Mouse (Mus musculus): ENCODE measurements at regions not wholly inside any gene's neighbourhood (a gene's known extent, or its start where the extent isn't known, plus 50 kb on each side); places are given as distances from the start of the nearest gene placed in this dataset.

DNA sequence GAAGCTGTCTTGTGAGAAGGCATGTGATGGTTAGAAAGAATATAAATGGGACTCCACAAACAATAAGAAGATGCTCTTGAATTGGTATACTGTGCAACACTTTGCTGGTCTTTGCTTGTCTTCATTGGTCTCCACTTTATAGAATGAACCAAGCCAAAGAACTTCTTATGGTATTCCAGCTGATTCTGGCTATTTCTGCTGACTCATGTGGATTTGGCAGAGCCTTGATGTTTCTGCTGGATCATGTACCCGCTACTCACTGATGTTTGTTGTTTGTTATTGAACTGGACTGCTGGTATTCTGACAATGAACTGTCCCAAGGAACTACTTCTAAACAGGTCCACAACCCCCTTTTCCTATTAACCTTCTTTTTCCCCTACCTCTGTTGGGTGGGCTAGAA is 234.5 kb upstream of the Prep start:
- no peak for DNase-seq (ENCODE audit: low spot score in 2 of 2)

- no peak for DNase-seq (ENCODE audit: low spot score in 2 of 2)
These were observed 240.7 kb upstream of the Prep start for GRCm38 (mm10) chr10:44826271-44826670.

DNA sequence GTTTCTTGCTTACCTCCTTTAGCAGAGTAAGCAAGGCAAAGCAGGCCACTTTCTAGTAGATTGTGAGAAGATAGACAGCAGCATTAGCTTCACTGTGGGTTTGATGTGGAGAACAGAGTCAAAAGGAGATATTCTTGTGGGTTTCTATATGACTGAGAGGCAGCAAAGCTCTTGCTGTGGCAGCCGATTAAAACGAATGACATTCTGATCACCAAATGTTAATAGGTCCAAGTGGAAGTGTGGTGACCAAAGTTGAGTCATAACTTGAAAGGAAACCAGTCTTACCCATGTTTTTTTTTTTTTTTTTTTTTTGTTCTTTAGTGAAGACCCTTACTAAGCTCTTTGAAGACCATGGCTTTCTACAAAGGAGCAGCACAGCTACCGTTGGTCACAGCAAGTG is 245.3 kb upstream of the Prep start:
- DNase-seq (ENCODE audit: low spot score in 2 of 2): no peak

- DNase-seq (ENCODE audit: low spot score in 2 of 2): no peak
These were observed 246.6 kb upstream of the Prep start for GRCm38 (mm10) chr10:44820379-44820778.

- no peak for DNase-seq (ENCODE audit: low spot score in 2 of 2)
These were observed 247.6 kb upstream of the Prep start for GRCm38 (mm10) chr10:44819361-44819760.

GRCm38 (mm10) chr10:44818615-44819014 is 248.4 kb upstream of the Prep start:
- no peak for DNase-seq (ENCODE audit: low spot score in 2 of 2)

- no peak for DNase-seq (ENCODE audit: low spot score in 2 of 2)
These were observed 267.9 kb upstream of the Prdm1 start for GRCm38 (mm10) chr10:44796205-44796604.

DNA sequence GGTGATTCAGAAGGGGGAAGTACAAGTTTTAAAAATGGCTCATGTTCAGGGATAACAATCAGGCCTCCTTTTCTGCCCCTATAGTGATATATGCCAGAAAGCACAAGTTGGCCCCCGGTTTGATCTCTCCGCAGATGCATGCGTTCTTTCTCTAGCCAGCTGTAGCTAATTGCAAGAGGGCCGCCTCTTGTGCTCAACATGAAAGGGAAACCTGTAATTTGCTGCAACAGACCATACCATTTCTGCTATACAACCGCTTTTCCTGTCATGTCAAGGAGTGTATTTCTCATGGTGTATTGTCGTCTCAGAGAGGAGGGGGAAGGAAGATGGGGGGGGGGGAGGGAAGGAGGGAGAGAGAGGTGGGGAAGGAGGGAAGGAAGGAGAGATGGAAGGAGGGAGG is 257.1 kb upstream of the Prdm1 start:
- DNase-seq (ENCODE audit: low spot score in 2 of 2): no peak

- DNase-seq (ENCODE audit: low spot score in 2 of 2): no peak
These were observed 252.2 kb upstream of the Prdm1 start for GRCm38 (mm10) chr10:44780381-44780958.

DNA sequence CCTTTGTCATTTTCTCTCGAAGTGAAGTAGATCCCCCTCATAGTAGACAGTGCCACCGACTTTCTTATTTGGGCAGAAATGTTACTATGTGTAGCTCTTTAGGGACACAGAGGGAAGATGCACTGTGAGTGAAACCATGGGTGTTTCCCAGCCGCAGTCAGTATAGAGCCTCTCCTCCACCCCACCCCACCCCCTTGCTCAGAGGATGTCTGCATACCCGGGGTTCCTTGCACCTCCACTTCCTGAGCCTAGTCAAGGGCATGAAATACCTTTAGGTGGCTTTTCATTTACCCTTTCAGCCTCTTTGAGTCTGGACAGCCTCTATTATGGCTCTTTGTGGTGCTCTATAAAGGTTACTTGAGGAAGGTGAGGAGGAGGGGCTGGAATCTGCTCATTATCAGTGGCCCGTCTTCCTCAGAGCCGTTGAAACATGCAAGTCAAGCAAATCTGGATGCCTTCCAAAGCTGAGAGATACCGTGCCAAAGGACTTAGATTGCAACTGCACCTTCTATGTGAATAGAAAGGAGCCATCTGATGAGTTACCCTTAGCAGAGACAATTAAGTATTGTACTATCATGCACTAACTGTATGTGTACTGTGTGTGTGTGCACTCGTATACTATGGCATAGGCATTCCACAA is 251.4 kb upstream of the Prdm1 start:
- no peak for DNase-seq (ENCODE audit: low spot score in 2 of 2)

- DNase-seq (ENCODE audit: low spot score in 2 of 2): no peak
These were observed 248.9 kb upstream of the Prdm1 start for GRCm38 (mm10) chr10:44777214-44777613.

GRCm38 (mm10) chr10:44776175-44776574 is 247.9 kb upstream of the Prdm1 start:
- no peak for DNase-seq (ENCODE audit: low spot score in 2 of 2)

DNA sequence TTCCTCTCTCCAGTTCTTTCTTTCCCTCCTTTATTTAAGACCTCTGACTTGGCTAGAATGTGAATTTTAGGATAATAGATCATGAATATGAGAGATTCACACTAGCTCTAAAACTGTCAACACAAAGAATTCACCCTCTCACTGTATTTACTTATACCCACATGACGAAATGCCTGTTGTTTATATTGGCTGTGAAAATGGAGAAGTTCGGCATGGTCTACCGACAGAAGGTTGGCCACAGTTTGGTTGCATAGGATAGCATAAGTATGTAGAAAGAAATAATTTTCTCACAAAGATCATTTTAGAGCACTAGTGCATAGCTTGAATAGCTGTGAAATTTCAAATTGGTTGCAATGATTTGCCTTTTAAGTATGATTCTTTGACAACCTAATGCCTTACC is 237.2 kb upstream of the Prdm1 start:
- no peak for DNase-seq (ENCODE audit: low spot score in 2 of 2)

- DNase-seq (ENCODE audit: low spot score in 2 of 2): no peak
These were observed 234.8 kb upstream of the Prdm1 start for GRCm38 (mm10) chr10:44763102-44763501.

GRCm38 (mm10) chr10:44762068-44762467 is 233.8 kb upstream of the Prdm1 start:
- no peak for DNase-seq (ENCODE audit: low spot score in 2 of 2)

DNA sequence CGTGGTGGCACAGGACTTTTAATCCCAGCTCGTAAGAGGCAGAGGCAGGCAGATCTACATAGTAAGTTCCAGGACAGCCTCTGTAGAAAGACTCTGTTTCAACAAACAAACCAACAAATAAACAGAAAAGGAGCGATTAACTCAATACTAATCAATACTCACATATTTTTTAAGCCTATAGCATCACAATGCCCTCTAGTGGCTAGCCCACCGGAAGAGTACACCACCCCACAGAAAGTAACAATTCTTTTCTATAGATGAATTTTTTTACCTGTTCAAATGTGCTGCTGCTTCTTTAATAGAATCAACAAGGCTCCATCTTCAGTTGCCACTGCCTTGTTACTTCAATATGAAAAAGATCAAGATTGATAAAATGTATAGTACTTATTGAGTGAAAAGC is 233.0 kb upstream of the Prdm1 start:
- no peak for DNase-seq (ENCODE audit: low spot score in 2 of 2)

DNA sequence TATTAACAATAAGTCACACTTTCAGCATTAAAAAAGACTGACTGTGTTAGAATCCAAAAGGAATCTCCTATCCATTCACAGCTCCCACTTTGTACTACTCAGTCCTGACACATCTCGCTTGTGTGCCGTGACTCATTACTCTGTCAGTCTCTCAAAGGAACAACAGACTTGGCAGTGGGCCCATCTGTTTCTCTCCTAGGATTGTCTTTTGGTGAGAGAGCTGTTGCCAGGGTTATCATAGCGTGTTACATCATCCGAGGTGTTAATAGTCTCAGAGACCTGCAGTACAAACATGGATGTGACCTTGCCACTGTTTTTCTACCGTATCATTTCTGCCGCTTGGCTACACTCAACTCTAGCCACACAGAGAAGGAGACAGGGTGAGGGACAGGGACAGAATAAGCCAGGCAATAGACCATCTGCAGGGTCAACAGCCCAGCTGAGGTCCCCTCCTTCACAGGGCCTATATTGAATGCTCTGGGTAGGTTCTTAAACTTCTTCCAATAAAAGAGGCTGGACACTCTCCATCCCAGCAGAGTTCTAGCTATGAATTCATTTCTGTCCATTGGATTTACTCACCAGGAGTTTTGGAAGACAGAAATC is 227.2 kb upstream of the Prdm1 start:
- peak in 1 of 2 experiments; percentile 22 for DNase-seq (ENCODE audit: low spot score in 2 of 2)

- no peak for DNase-seq (ENCODE audit: low spot score in 2 of 2)
These were observed 226.6 kb upstream of the Prdm1 start for GRCm38 (mm10) chr10:44754930-44755329.

DNA sequence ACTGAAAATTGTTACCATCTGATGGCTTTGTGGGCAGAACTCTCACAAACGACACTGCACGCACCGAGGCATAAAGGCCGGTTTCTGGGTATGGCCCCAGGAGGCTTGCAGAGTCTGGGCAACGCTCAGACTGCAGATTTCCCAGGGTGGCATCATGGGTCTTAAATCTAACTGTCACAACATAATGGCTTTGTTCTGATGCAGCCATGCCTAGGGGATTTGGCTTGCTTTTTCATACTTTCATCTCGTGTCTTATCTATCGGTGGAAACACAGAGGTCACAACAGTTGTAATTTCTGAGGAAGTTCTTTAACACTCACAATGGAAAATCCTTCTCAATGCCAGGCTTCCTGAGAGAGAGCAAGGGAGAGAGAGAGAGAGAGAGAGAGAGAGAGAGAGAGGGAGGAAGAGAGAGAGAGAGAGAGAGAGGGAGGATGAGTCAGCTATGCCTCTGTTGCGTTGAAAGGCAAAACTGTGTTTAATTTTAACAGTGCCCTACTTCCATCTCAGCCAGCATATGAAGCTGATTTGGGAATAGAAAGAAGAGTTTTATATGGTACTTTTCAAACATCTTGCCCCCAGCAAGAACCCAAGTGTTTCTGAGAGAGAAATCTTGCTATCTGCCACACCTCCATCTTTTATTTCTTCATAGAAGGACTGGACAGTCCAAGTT is 224.6 kb upstream of the Prdm1 start:
- no peak for DNase-seq (ENCODE audit: low spot score in 2 of 2)

GRCm38 (mm10) chr10:44751061-44751460 is 222.8 kb upstream of the Prdm1 start:
- DNase-seq (ENCODE audit: low spot score in 2 of 2): no peak

DNA sequence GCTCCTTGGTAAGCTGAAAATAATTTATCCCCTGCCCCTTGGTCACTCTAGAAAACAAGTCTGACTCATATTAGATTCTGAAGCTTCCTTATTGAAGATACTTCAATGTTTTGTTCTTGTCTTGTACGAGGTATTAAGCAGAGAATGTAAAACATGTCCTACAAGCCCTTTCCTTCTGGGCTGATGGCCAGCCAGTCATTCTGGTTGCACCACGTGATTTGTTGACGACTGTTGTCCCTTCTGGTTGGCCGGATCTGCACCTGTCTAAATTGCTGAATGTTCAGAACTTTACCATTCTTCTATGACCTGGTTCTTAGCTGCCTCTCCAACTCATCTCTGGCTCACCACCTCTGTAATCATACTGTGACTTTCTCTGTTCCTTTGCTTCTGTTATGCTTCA is 220.9 kb upstream of the Prdm1 start:
- no peak for DNase-seq (ENCODE audit: low spot score in 2 of 2)

DNA sequence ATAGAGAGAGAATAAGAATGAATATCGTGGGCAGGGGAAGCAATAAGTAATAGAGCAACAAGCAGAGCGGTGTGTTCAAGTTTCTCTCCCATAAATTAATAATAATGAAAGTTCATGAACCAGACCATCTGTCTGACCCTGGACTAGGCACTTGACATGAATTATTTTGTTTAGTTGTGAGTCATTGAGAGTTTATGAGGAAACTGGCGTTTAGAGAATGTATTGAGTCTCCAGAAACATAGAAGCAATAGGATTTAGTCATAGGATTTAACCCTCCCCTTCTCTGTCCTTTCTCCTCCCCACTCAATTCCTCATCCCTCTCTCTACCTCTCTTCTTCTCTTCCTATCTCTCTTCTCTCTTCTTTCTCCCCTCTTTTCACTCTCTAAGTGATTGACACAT is 219.1 kb upstream of the Prdm1 start:
- no peak for DNase-seq (ENCODE audit: low spot score in 2 of 2)
